Mouse (Mus musculus) liver, postnatal 0 days (tissue): ENCODE data around the gene Top2b. TPM values are rescaled to one million over a fixed set of nuclear protein-coding genes. Genes with fewer than 3 reads are reported as not detected.

Experiments used
- ATAC-seq: fragments of 200-750 bp; cut with Nextera tagmentation; 2 replicates; pipeline ENCODE4 v1.8.0; 2017; ENCODE audit warnings: mild to moderate bottlenecking, moderate library complexity
- DNase-seq: peaks from one replicate; pipeline ENCODE4 v3.0.0-alpha.2; 2016
- H3K27ac ChIP-seq: fragments of 300-500 bp; sonication (generic); 2 replicates; pipeline ENCODE4 v1.5.1; 2014; ENCODE audit warnings: antibody characterized with exemption, moderate library complexity, mild to moderate bottlenecking, low read depth
- H3K27me3 ChIP-seq: fragments of 300-500 bp; sonication (generic); 2 replicates; pipeline ENCODE4 v1.6.1; 2014; ENCODE audit warnings: low read length, control low read depth, mixed read lengths; ENCODE audit not compliant: insufficient read depth
- H3K36me3 ChIP-seq: fragments of 300-500 bp; sonication (generic); replicated peaks from 2 replicates; pipeline ENCODE4 v1.6.1; 2014; ENCODE audit warnings: mild to moderate bottlenecking, control low read depth, low read length, moderate library complexity, mixed read lengths; ENCODE audit not compliant: insufficient read depth
- H3K4me1 ChIP-seq: fragments of 300-500 bp; sonication (generic); 2 replicates; pipeline ENCODE4 v1.6.1; 2014; ENCODE audit warnings: antibody characterized with exemption, mild to moderate bottlenecking, control low read depth; ENCODE audit not compliant: insufficient read depth
- H3K4me2 ChIP-seq: fragments of 300-500 bp; sonication (generic); 2 replicates; pipeline ENCODE4 v1.6.1; 2014; ENCODE audit warnings: low read depth, mild to moderate bottlenecking, low read length, moderate library complexity, mixed read lengths
- H3K4me3 ChIP-seq: fragments of 300-500 bp; sonication (generic); 2 replicates; pipeline ENCODE4 v1.5.1; 2014; ENCODE audit warnings: low read depth, low read length
- H3K9ac ChIP-seq: fragments of 300-500 bp; sonication (generic); replicated peaks from 2 replicates; pipeline ENCODE4 v1.6.1; 2014; ENCODE audit warnings: mild to moderate bottlenecking, moderate library complexity
- H3K9me3 ChIP-seq: fragments of 300-500 bp; sonication (generic); 2 replicates; pipeline ENCODE4 v1.6.1; 2016; ENCODE audit warnings: mild to moderate bottlenecking, control low read depth, low read length, mixed read lengths
- CTCF ChIP-seq: sonication (generic); IDR thresholded peaks from 2 replicates; pipeline ENCODE4 v1.5.1; 2016; ENCODE audit warnings: antibody characterized with exemption, low read depth
- EP300 ChIP-seq: IDR thresholded peaks from 2 replicates; pipeline ENCODE4 v1.6.1; 2016; ENCODE audit warnings: antibody characterized with exemption, low read depth, mild to moderate bottlenecking
- WGBS: fragments of 180-500 bp; shearing (Covaris S2); extraction: QIAGEN DNeasy Blood & Tissue Kit; methylation state at CpG from one replicate; pipeline ENCODE4 v1.1.7; 2014; ENCODE audit not compliant: insufficient replicate concordance; 5-methylcytosine and 5-hydroxymethylcytosine counted together
- polyA plus RNA-seq: library from polyadenylated mRNA; unstranded; fragments of >200 nt; fragmentation: Nextera tagmentation; extraction: Ambion mirVana; gene quantifications from 2 replicates; pipeline ENCODE4 v1.2.1, GENCODE M21; 2015

Gene Top2b
- polyA plus RNA-seq, 1 experiment from 2014 or later, result 9.3 TPM

GRCm38 (mm10) chr14:16364161-16364831 lies 683 bp upstream of the Top2b start:
- 0 out of 2 replicates have a peak, but pooled peaks have one; percentile 19 for TF ChIP-seq CTCF
- no peak for TF ChIP-seq EP300

DNA sequence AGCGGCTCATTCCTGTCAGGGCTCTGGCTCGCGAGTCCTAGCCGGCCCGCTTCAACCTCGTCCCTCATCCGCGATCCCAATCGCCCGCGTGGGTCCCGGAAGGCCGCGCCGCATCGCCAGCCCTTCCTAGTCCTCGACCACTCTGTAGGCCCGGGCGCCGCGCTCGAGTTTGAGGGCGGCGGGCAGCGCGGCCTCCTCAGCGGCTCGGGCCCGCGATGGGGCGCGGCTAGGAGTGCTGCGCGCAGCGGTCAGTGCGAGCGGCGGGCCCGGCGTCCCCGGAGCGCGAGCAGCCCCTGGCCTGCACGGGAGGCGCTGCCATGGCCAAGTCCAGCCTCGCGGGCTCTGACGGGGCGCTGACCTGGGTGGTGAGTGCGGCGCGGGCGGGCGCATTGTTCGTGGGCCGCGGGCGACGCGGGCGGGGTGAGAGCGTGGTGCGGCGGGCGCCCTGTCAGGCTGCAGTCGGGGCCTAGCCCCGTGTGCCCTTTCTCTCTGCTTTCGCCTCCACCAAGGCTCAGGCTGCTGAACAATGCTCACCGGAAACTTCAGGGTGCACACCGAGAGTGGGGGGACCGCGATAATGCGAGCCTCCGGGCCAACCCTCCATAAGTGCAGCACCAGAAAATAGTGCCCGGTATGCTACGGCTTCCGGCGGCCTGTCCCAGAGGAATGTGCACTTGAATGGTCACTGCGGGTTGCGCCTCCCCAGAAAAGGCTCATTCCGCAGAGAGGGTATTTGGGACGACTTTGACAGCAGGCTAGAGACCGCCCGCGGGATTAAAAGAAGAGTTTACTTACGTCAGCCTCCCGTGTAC lies 589 bp downstream of the Top2b start:
- WGBS, result 2% methylated on average over 77 of the region's 87 CpGs
- Histone ChIP-seq H3K27me3 (no peaks in the 10 kb centered on the region), H3K9ac (peak overlapping the region; percentile 95), H3K9me3 (no peaks in the 10 kb centered on the region), H3K4me3 (peak overlapping the region; percentile 79), H3K4me1 (peaks cover 22% of the 10 kb centered on the region), H3K4me2 (peak overlapping the region; percentile 90), H3K27ac (peak overlapping the region; percentile 97), H3K36me3 (no peaks in the 10 kb centered on the region; the same call in 1 of the 2 replicates)
- TF ChIP-seq EP300 (no peak), CTCF (no peak)
- ATAC-seq (peak; percentile 70), DNase-seq (peak; percentile 75)

More at GRCm38 (mm10) chr14:16364161-16364831, 683 bp upstream of the Top2b start:
- Histone ChIP-seq H3K9ac (peak overlapping the region; percentile 95), H3K36me3 (no peaks in the 10 kb centered on the region; the same call in 1 of the 2 replicates), H3K9me3 (no peaks in the 10 kb centered on the region), H3K4me2 (peak overlapping the region; percentile 92), H3K4me3 (peak overlapping the region; percentile 79), H3K27ac (peak overlapping the region; percentile 97), H3K27me3 (no peaks in the 10 kb centered on the region), H3K4me1 (peaks cover 22% of the 10 kb centered on the region)
- under 1% methylated on average over 26 of the region's 32 CpGs for WGBS
- DNase-seq (peak; percentile 37), ATAC-seq (peak; percentile 44)

GRCm38 (mm10) chr14:16366174-16366889 lies 1.4 kb downstream of the Top2b start:
- TF ChIP-seq CTCF, result no peak
- no peak for TF ChIP-seq EP300
- H3K9ac ChIP-seq, result peak overlapping the region; percentile 95
- ATAC-seq, result peak; percentile 11
- H3K4me1 ChIP-seq, result peaks cover 22% of the 10 kb centered on the region
- DNase-seq, result peak; percentile 67
- H3K4me2 ChIP-seq, result peak overlapping the region; percentile 90
- 8% methylated on average over 16 of the region's 16 CpGs for WGBS
- H3K36me3 ChIP-seq, result no peaks in the 10 kb centered on the region; the same call in 1 of the 2 replicates
- no peaks in the 10 kb centered on the region for H3K9me3 ChIP-seq
- H3K27me3 ChIP-seq, result no peaks in the 10 kb centered on the region
- H3K27ac ChIP-seq, result peak overlapping the region; percentile 97
- H3K4me3 ChIP-seq, result peak overlapping the region; percentile 79

- TF ChIP-seq CTCF (0 out of 2 replicates have a peak, but pooled peaks have one; percentile 8), EP300 (no peak)
- Histone ChIP-seq H3K4me1 (peaks cover 22% of the 10 kb centered on the region), H3K27me3 (no peaks in the 10 kb centered on the region)
Observed at GRCm38 (mm10) chr14:16366986-16367385, 2.0 kb downstream of the Top2b start.

GRCm38 (mm10) chr14:16372761-16373160 lies 7.8 kb downstream of the Top2b start:
- H3K36me3 ChIP-seq, result no peaks in the 10 kb centered on the region; the same call in 1 of the 2 replicates
- H3K4me1 ChIP-seq, result peaks cover 12% of the 10 kb centered on the region
- no peaks in the 10 kb centered on the region for H3K27me3 ChIP-seq
- DNase-seq, result no peak
- H3K4me3 ChIP-seq, result no peak overlapping the region
- TF ChIP-seq EP300 (no peak), CTCF (no peak)
- no peak overlapping the region for H3K4me2 ChIP-seq
- no peak overlapping the region for H3K27ac ChIP-seq
- no peak for ATAC-seq
- no peaks in the 10 kb centered on the region for H3K9me3 ChIP-seq
- no peak overlapping the region for H3K9ac ChIP-seq

More at GRCm38 (mm10) chr14:16366986-16367385, 2.0 kb downstream of the Top2b start:
- Histone ChIP-seq H3K27ac (peak overlapping the region; percentile 97; the same call in 1 of the 2 replicates), H3K36me3 (no peaks in the 10 kb centered on the region; the same call in 1 of the 2 replicates), H3K9ac (peak overlapping the region; percentile 95), H3K4me3 (peak overlapping the region; percentile 79), H3K4me2 (peak overlapping the region; percentile 90), H3K9me3 (no peaks in the 10 kb centered on the region)
- DNase-seq (no peak), ATAC-seq (no peak)
- WGBS, result 25% methylated on average over 2 of the region's 2 CpGs
